Mouse (Mus musculus) forebrain, embryonic 12.5 days (tissue): ENCODE data around the gene Dnajb8. TPM values are rescaled to one million over a fixed set of nuclear protein-coding genes. Genes with fewer than 3 reads are reported as not detected.
A peak's percentile ranks its signal among the peaks of the same experiment; 100 is the strongest.

Source experiments
- ATAC-seq: fragments of 200-750 bp; cut with Nextera tagmentation; 2 replicates; pipeline ENCODE4 v1.8.0; 2017; ENCODE audit warnings: moderate TSS enrichment; ENCODE audit not compliant: low FRiP score
- H3K27ac ChIP-seq: fragments of 300-500 bp; sonication (generic); 2 replicates; pipeline ENCODE4 v1.5.1; 2016; ENCODE audit warnings: mild to moderate bottlenecking
- H3K27me3 ChIP-seq: fragments of 300-500 bp; sonication (generic); 2 replicates; pipeline ENCODE4 v1.6.1; 2016; ENCODE audit warnings: mild to moderate bottlenecking
- H3K36me3 ChIP-seq: fragments of 300-500 bp; sonication (generic); replicated peaks from 2 replicates; pipeline ENCODE4 v1.6.1; 2016; ENCODE audit warnings: mild to moderate bottlenecking
- H3K4me1 ChIP-seq: fragments of 300-500 bp; sonication (generic); 2 replicates; pipeline ENCODE4 v1.6.1; 2016
- H3K4me2 ChIP-seq: fragments of 300-500 bp; sonication (generic); 2 replicates; pipeline ENCODE4 v1.6.1; 2016; ENCODE audit warnings: mild to moderate bottlenecking, moderate library complexity
- H3K4me3 ChIP-seq: fragments of 300-500 bp; sonication (generic); replicated peaks from 2 replicates; pipeline ENCODE4 v1.5.1; 2016; ENCODE audit warnings: mild to moderate bottlenecking
- H3K9ac ChIP-seq: fragments of 300-500 bp; sonication (generic); 2 replicates; pipeline ENCODE4 v1.6.1; 2016; ENCODE audit warnings: mild to moderate bottlenecking
- H3K9me3 ChIP-seq: fragments of 300-500 bp; sonication (generic); 2 replicates; pipeline ENCODE4 v1.6.1; 2016
- WGBS: fragments of 180-500 bp; shearing (Covaris S2); methylation state at CpG from one replicate; pipeline ENCODE4 v1.1.7; 2016; 5-methylcytosine and 5-hydroxymethylcytosine counted together
- polyA plus RNA-seq: library from polyadenylated mRNA; unstranded; fragments of >200 nt; fragmentation: Nextera tagmentation; extraction: Ambion mirVana; gene quantifications from 2 replicates; pipeline ENCODE4 v1.2.1, GENCODE M21; 2016

The Dnajb8 gene
- polyA plus RNA-seq, 1 experiment from 2014 or later: not detected

DNA sequence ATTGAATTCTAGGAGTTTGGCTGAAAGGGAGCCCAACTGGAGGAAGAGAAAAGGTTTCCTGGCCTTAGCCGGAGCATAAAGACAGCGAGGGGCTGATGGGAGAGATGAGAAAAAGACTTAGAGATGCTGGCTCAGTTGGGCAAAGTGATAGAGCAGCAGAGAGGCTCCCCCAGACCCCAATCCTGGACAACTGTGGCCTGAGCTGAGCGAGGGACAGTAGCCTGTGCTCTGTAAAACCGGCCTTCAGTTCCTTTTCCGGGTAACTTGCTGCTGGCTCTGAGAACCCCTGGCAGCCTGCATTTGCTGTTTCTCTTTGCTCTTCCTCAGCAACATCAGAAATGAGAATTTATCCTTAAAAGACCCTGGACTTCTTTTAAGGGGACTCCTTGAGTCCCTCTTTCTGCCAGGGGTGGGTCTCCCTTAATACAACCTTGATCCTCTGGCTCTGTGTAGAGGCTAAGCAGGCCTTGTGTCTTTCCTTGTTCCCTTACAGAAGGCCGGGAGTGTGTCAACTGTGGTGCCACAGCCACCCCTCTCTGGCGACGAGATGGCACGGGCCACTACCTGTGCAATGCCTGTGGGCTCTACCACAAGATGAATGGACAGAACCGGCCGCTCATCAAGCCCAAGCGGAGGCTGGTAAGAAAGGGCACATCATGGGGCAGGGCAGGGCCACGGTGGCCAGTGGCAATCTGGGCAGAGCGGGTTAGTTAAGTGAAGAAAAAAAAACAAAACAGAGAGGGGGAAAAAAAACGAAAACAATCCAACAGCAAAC lies 20.0 kb upstream of the Dnajb8 start:
- Histone ChIP-seq H3K36me3 (no peaks in the 10 kb centered on the region), H3K9ac (no peak overlapping the region), H3K27me3 (peaks cover 99% of the 10 kb centered on the region), H3K27ac (no peak overlapping the region), H3K4me1 (peaks cover 35% of the 10 kb centered on the region), H3K4me3 (no peak overlapping the region), H3K4me2 (no peak overlapping the region), H3K9me3 (no peaks in the 10 kb centered on the region)
- no peak for ATAC-seq
- 2% methylated on average over 15 of the region's 15 CpGs for WGBS

DNA sequence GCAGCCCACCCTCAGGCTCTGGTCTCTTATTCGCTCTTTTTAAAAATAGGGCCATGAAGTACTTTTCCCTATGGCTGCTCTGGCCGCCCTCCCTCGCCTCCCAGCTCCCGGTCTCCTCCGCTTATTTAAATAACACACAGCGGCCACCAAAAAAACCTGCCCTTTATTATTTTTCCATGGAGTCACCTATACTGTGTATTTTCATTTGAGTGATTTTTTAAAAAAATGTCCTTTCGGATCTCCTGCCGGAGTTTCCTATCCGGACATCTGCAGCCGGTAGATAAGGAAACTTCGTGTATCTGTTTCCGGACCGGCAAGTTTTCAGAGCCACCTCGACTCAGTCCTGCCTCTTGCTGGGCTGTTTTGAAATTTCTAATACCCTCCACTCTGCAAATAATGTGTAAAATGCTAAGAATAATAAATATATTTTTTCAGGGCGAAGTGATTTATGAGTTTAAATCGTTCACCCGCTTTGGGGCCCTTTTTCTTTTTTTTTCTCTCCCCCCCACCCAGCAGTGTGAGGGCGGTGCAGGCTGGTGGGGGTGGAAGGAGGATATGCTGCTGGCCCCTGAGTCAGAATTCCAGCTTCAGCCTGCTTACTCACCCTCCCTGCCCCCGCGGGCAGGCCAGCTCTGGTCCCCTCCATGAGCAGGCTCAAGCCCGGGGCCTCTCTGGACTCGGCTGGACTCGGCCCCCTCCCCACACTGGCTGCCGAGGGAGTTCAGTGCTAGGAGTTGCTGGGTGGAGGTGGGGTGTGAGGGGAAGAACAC lies 19.0 kb upstream of the Dnajb8 start:
- Histone ChIP-seq H3K4me2 (no peak overlapping the region), H3K9ac (no peak overlapping the region), H3K4me1 (peaks cover 25% of the 10 kb centered on the region), H3K9me3 (no peaks in the 10 kb centered on the region), H3K27me3 (peaks cover 99% of the 10 kb centered on the region), H3K4me3 (no peak overlapping the region), H3K36me3 (no peaks in the 10 kb centered on the region), H3K27ac (no peak overlapping the region)
- WGBS: 3% methylated on average over 24 of the region's 24 CpGs
- ATAC-seq: 0 out of 2 replicates have a peak, but pooled peaks have one; percentile 21

DNA sequence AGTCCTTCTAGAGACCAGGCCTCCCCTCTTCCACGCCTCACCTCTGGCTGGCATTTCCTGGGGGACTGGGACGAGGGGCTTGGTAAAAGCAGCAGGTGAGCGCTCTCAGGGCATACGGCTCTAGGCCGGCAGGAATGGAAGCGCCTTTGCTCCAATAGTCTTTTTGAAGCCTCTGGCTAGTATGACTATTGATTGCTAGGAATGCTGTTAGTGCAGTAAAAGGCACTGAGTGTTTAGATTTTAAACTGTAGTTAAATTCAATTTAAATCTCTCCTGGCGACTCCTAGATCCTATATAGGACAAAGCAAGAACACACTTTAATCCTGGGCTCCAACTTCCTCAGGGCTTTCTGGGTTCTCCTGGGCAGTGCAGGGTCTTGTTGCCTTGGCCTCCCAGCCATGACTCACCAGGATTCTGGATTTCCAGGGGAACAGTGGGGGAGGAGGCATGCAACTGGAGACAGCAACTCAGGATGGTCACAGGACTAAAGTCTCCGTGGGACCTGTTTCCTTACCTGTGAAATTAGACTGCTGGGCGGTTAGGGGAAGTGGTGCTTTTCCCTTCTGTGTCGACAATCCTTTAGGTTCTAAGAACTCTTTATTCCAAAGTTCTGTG lies 18.2 kb upstream of the Dnajb8 start:
- Histone ChIP-seq H3K27me3 (peaks cover 99% of the 10 kb centered on the region), H3K9ac (no peak overlapping the region), H3K4me3 (no peak overlapping the region), H3K4me2 (no peak overlapping the region), H3K4me1 (peaks cover 17% of the 10 kb centered on the region), H3K36me3 (no peaks in the 10 kb centered on the region), H3K9me3 (no peaks in the 10 kb centered on the region), H3K27ac (no peak overlapping the region)
- no peak for ATAC-seq
- 3% methylated on average over 10 of the region's 10 CpGs for WGBS

DNA sequence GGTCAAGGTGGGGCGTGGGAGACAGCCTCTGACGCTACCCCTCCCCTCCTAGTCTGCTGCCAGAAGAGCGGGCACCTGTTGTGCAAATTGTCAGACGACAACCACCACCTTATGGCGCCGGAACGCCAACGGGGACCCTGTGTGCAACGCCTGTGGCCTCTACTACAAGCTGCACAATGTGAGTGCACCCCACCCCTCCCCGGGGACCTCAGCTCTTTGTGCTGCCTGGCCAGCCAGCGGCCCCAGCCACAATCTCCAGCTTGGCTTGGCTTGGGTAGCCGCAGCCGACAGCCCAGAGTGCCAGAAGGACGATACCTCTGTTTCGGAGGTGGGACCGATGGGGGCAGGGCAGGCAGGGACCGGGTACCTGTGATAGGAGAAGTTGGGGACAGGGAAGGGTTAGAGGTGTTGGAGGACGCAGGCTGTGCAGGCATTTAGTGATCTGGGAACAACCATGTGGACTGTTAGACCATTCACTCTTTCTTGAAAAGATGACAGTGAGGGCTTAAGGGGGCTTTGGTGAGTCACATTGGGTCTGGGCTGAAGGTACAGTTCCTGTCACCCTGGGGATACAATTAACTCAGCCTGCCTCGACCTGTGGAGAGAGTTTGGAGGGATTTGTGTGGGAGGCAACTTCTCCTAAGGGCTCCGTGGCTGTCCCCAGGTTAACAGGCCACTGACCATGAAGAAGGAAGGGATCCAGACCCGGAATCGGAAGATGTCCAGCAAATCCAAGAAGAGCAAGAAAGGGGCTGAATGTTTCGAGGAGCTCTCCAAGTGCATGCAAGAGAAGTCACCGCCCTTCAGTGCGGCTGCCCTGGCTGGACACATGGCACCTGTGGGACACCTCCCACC lies 17.3 kb upstream of the Dnajb8 start:
- Histone ChIP-seq H3K36me3 (no peaks in the 10 kb centered on the region), H3K4me2 (no peak overlapping the region), H3K9ac (no peak overlapping the region), H3K4me3 (no peak overlapping the region), H3K27ac (no peak overlapping the region), H3K4me1 (peaks cover 10% of the 10 kb centered on the region; the same call in 1 of the 2 replicates), H3K9me3 (no peaks in the 10 kb centered on the region), H3K27me3 (peaks cover 99% of the 10 kb centered on the region)
- 3% methylated on average over 25 of the region's 25 CpGs for WGBS
- no peak for ATAC-seq

DNA sequence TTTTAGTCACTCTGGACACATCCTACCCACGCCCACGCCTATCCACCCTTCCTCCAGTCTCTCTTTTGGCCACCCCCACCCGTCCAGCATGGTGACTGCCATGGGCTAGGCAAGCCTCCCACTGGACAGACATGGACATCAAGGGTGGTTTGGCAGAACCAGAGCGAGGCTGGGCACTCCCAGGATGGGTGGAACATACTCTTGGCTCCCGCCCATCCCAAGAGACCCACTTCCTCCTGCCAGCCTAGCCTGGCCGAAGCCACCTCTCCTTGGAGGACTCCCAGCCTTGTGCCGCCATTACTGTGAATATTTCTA lies 16.7 kb upstream of the Dnajb8 start:
- peaks cover 10% of the 10 kb centered on the region; the same call in 1 of the 2 replicates for H3K4me1 ChIP-seq
- H3K27me3 ChIP-seq: peaks cover 99% of the 10 kb centered on the region
- H3K27ac ChIP-seq: no peak overlapping the region
- WGBS: 13% methylated on average over 7 of the region's 7 CpGs
- H3K4me3 ChIP-seq: no peak overlapping the region
- H3K9ac ChIP-seq: no peak overlapping the region
- H3K36me3 ChIP-seq: no peaks in the 10 kb centered on the region
- no peaks in the 10 kb centered on the region for H3K9me3 ChIP-seq
- H3K4me2 ChIP-seq: no peak overlapping the region
- ATAC-seq: no peak

DNA sequence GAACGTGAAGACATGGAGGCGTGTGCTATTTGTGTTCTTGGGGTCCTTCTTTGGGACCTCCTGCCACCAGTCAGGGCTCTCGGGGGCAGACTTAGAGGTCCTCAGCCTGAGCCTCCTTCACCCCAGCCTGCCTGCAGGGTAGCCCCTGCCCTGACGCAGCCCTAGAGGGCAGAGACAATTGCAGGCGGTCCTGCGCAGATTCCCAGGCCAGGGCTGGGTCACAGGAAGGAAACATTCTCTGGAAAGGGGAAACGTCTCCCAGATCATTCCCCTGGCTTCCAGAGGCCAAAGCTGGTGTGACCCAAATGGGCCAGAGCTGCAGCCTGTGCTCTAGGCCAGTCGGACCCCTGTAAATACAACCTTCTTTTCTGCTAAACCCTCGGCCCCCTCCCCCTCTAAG lies 16.1 kb upstream of the Dnajb8 start:
- H3K27ac ChIP-seq: no peak overlapping the region
- H3K36me3 ChIP-seq: no peaks in the 10 kb centered on the region
- WGBS: 9% methylated on average over 9 of the region's 9 CpGs
- H3K27me3 ChIP-seq: peaks cover 93% of the 10 kb centered on the region
- H3K9ac ChIP-seq: no peak overlapping the region
- no peaks in the 10 kb centered on the region for H3K9me3 ChIP-seq
- no peak overlapping the region for H3K4me2 ChIP-seq
- no peak for ATAC-seq
- H3K4me3 ChIP-seq: no peak overlapping the region
- peaks cover 9% of the 10 kb centered on the region; the same call in 1 of the 2 replicates for H3K4me1 ChIP-seq

GRCm38 (mm10) chr6:88206566-88206965 lies 15.5 kb upstream of the Dnajb8 start:
- Histone ChIP-seq H3K9me3 (no peaks in the 10 kb centered on the region), H3K9ac (no peak overlapping the region), H3K4me3 (no peak overlapping the region), H3K36me3 (no peaks in the 10 kb centered on the region), H3K4me1 (peaks cover 7% of the 10 kb centered on the region; the same call in 1 of the 2 replicates), H3K4me2 (no peak overlapping the region), H3K27me3 (peaks cover 86% of the 10 kb centered on the region), H3K27ac (no peak overlapping the region)
- no peak for ATAC-seq
- 40% methylated on average over 7 of the region's 7 CpGs for WGBS

DNA sequence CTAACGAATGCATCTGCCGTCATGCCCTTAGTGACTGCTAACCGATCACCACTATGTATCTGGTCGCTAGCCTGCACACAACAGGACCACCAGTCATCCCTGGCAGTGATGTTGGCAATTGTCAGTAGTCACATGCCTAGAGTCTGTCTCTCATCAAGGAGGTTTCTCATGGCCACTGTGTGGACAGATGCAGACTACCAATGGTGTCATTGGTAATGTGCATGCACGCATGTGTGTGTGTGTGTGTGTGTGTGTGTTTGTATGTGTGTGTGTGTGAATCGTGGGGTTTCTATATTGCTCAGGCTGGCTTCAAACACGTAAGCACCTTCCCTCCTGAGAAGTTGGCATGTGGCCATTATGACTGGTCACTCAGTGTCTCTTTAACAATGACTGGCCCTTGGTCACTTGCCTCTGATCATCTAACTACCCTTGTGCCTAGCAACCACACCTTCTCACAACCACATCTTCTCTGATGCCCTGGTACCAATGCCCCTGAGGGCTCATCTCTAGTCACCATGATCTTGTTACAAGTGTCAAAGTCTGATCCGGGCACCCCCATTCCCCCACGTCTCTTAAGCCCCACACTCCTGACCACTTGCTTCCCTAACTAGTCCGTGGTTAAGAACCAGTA lies 14.6 kb upstream of the Dnajb8 start:
- no peak for ATAC-seq
- Histone ChIP-seq H3K9me3 (no peaks in the 10 kb centered on the region), H3K9ac (no peak overlapping the region), H3K4me2 (no peak overlapping the region), H3K27ac (no peak overlapping the region), H3K36me3 (no peaks in the 10 kb centered on the region), H3K4me3 (no peak overlapping the region), H3K27me3 (peaks cover 77% of the 10 kb centered on the region), H3K4me1 (peaks cover 7% of the 10 kb centered on the region; the same call in 1 of the 2 replicates)
- WGBS: 88% methylated on average over 10 of the region's 10 CpGs

DNA sequence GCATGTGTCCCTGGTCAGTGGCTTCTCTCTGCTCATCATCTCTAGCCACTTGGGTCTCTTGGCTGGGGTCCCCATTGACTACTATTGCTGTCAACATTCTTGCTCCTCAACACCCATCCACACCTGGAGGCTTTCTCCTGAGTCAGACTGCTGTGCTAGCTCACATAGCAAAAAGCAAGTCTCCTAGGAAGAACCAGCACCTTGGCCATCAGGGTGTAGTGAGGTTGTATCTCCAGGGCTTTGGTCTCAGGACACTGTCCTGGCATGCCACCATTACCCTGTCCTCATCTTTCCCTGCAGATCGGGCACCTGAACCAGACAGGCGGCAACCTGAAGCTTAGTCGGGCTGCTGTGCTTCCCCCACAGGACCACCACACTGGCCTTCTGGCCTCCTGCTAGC lies 13.7 kb upstream of the Dnajb8 start:
- no peak overlapping the region for H3K4me2 ChIP-seq
- no peak overlapping the region for H3K27ac ChIP-seq
- H3K9ac ChIP-seq: no peak overlapping the region
- H3K36me3 ChIP-seq: no peaks in the 10 kb centered on the region
- ATAC-seq: no peak
- H3K9me3 ChIP-seq: no peaks in the 10 kb centered on the region
- WGBS: 91% methylated on average over 3 of the region's 3 CpGs
- no peak overlapping the region for H3K4me3 ChIP-seq
- H3K4me1 ChIP-seq: peaks cover 7% of the 10 kb centered on the region; the same call in 1 of the 2 replicates
- peaks cover 69% of the 10 kb centered on the region for H3K27me3 ChIP-seq

DNA sequence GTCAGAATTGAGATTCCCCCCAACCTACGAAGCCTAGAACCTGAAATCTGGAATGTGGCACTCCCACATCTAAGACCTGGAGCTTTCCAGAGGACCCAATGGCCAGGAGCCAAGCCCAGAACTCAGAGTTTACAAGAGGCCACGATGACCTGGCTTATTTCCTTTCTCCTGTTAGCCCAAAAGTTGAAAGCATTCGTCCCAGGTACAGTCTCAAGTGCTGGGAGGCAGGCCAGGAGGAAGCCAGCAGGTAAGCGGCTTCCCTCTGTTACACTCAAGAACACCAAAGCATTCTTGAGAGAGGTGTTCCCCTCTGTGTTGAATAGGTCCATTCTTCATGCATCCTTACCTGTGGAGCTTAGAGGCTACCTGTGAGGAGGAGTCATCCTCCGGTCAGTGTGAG lies 12.6 kb upstream of the Dnajb8 start:
- Histone ChIP-seq H3K4me1 (peaks cover 6% of the 10 kb centered on the region; the same call in 1 of the 2 replicates), H3K4me2 (no peak overlapping the region), H3K27ac (no peak overlapping the region), H3K9me3 (no peaks in the 10 kb centered on the region), H3K4me3 (no peak overlapping the region), H3K36me3 (no peaks in the 10 kb centered on the region), H3K9ac (no peak overlapping the region), H3K27me3 (peaks cover 57% of the 10 kb centered on the region)
- 79% methylated on average over 5 of the region's 5 CpGs for WGBS
- ATAC-seq: no peak

DNA sequence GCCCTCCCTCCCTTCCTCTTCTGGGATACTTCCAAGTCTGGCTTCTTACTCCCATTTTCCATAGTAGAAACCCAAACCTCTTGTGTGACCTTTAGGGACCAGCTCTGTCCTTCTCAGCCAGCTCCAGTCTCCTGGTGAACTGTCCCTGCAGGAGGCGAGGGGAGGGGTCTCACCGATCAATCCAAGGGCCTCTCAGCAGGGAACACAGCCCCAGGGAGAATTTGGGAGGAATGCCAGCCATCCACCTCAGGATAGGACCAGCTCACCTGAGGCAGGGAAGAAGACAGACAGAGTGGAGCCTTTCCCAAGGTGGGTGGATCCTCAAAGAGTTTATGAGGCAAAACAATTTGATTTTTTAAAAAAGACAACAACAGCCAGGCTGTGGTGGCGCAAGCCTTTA lies 11.9 kb upstream of the Dnajb8 start:
- WGBS: 52% methylated on average over 3 of the region's 3 CpGs
- Histone ChIP-seq H3K4me3 (no peak overlapping the region), H3K4me2 (no peak overlapping the region), H3K9ac (no peak overlapping the region), H3K27me3 (peaks cover 53% of the 10 kb centered on the region), H3K27ac (no peak overlapping the region), H3K4me1 (0 out of 2 replicates have a peak, but pooled peaks cover 3% of the 10 kb centered on the region), H3K9me3 (no peaks in the 10 kb centered on the region), H3K36me3 (no peaks in the 10 kb centered on the region)
- ATAC-seq: no peak
